Mouse (Mus musculus) R1 (cell line): ENCODE data around the gene Ppp1r27.
"Not testable (repeated sequence)": the region's sequence is repeated elsewhere in the genome, so short reads cannot be mapped to it uniquely, and the experiment has no call there.

ENCODE experiments used
- DNase-seq: peaks from one replicate; pipeline ENCODE4 v3.0.0-alpha.2; 2018; ENCODE audit warnings: low read depth, low spot score

The Ppp1r27 gene

GRCm38 (mm10) chr11:120550810-120551440 is at the start of gene Ppp1r27:
Gene Ppp1r27 (minus strand): TSS chr11:120551132.
- no peak for DNase-seq

- no peak for DNase-seq
Measured at GRCm38 (mm10) chr11:120600716-120601115, 49.8 kb upstream of the Ppp1r27 start.

GRCm38 (mm10) chr11:120598990-120599549 is 48.1 kb upstream of the Ppp1r27 start:
- DNase-seq, result no peak

GRCm38 (mm10) chr11:120598283-120598989 is 47.5 kb upstream of the Ppp1r27 start, which contains the start of the genes Alyref and Anapc11:
Gene Alyref (minus strand): TSS chr11:120598365.
Gene Anapc11 (plus strand): TSS chr11:120598421.
- DNase-seq, result peak; percentile 94

GRCm38 (mm10) chr11:120597240-120598235 is 46.6 kb upstream of the Ppp1r27 start:
- DNase-seq, result peak; percentile 58

- no peak for DNase-seq
Measured at GRCm38 (mm10) chr11:120588531-120588930, 37.6 kb upstream of the Ppp1r27 start.

- peak; percentile 58 for DNase-seq
Measured at GRCm38 (mm10) chr11:120583937-120584336, 33.0 kb upstream of the Ppp1r27 start.

- not testable (repeated sequence) for DNase-seq
Measured at GRCm38 (mm10) chr11:120582982-120583293, 32.0 kb upstream of the Ppp1r27 start.

- DNase-seq, result peak; percentile 69
Measured at GRCm38 (mm10) chr11:120582268-120582981, 31.5 kb upstream of the Ppp1r27 start.

GRCm38 (mm10) chr11:120581490-120582267 is 30.7 kb upstream of the Ppp1r27 start, which contains the start of gene Arhgdia:
Gene Arhgdia (minus strand): TSS chr11:120581624.
- DNase-seq, result peak; percentile 81

GRCm38 (mm10) chr11:120580871-120581331 is 30.0 kb upstream of the Ppp1r27 start:
- peak; percentile 54 for DNase-seq

GRCm38 (mm10) chr11:120580190-120580589 is 29.3 kb upstream of the Ppp1r27 start:
- peak; percentile 24 for DNase-seq

GRCm38 (mm10) chr11:120579316-120580107 is 28.6 kb upstream of the Ppp1r27 start:
- peak; percentile 82 for DNase-seq

- DNase-seq, result peak; percentile 26
Measured at GRCm38 (mm10) chr11:120578694-120579243, 27.8 kb upstream of the Ppp1r27 start.

- DNase-seq, result no peak
Measured at GRCm38 (mm10) chr11:120578024-120578693, 27.2 kb upstream of the Ppp1r27 start.

- peak; percentile 72 for DNase-seq
Measured at GRCm38 (mm10) chr11:120577211-120578023, 26.5 kb upstream of the Ppp1r27 start.

- no peak for DNase-seq
Measured at GRCm38 (mm10) chr11:120576365-120576981, 25.5 kb upstream of the Ppp1r27 start.
